In genomic region chr13:32492566-32492965, GRCm38 (mm10) we compare ENCODE assay signal across 12 mouse cellular contexts.
DNase-seq lines count a peak whose midpoint lies in the region; ATAC-seq lines count a peak whose summit lies in the region.
"Had no signal": no experiment of that assay in that cellular context is flagged by ENCODE, and none has a peak within 500 bp of the region (broad histone marks: within the 10 kb centered on the region; RNA-seq: fewer than 3 reads in every experiment).

No protein-coding gene starts in this region.

- H3K9me3 ChIP-seq in kidney, embryonic 16.5 days (ENCODE audit: low read length) = no peaks in the 10 kb centered on the region
- no peaks in the 10 kb centered on the region for H3K9me3 ChIP-seq in embryonic facial prominence, embryonic 13.5 days
- no peaks in the 10 kb centered on the region for H3K9me3 ChIP-seq in limb, embryonic 15.5 days
- no peaks in the 10 kb centered on the region for H3K9me3 ChIP-seq in midbrain, embryonic 10.5 days (replicated peaks)
- H3K9me3 ChIP-seq: G1E; hindbrain, embryonic 13.5 days; liver, embryonic 15.5 days had no signal

- H3K27me3 ChIP-seq in kidney, embryonic 16.5 days (ENCODE audit: insufficient read depth, low read length) = no peaks in the 10 kb centered on the region
- no peaks in the 10 kb centered on the region for H3K27me3 ChIP-seq in embryonic facial prominence, embryonic 13.5 days
- H3K27me3 ChIP-seq in limb, embryonic 15.5 days = peaks cover 11% of the 10 kb centered on the region; the same call in 1 of the 2 replicates
- H3K27me3 ChIP-seq in midbrain, embryonic 10.5 days (ENCODE audit: low read depth, poor library complexity, severe bottlenecking) = no peaks in the 10 kb centered on the region
- H3K27me3 ChIP-seq: hindbrain, embryonic 13.5 days; liver, embryonic 15.5 days had no signal

- H3K27ac ChIP-seq in kidney, embryonic 16.5 days (ENCODE audit: low read length) = peak overlapping the region; percentile 33; the same call in 1 of the 2 replicates
- H3K27ac ChIP-seq in embryonic facial prominence, embryonic 13.5 days = peak overlapping the region; percentile 69
- H3K27ac ChIP-seq in limb, embryonic 15.5 days = peak overlapping the region; percentile 40; the same call in 1 of the 2 replicates
- no peak overlapping the region for H3K27ac ChIP-seq in midbrain, embryonic 10.5 days (replicated peaks)
- H3K27ac ChIP-seq: hindbrain, embryonic 13.5 days; liver, embryonic 15.5 days had no signal

- no peaks in the 10 kb centered on the region for H3K36me3 ChIP-seq in kidney, embryonic 16.5 days (ENCODE audit: insufficient read depth, low read length)
- no peaks in the 10 kb centered on the region for H3K36me3 ChIP-seq in embryonic facial prominence, embryonic 13.5 days
- no peaks in the 10 kb centered on the region for H3K36me3 ChIP-seq in limb, embryonic 15.5 days
- H3K36me3 ChIP-seq in midbrain, embryonic 10.5 days = no peaks in the 10 kb centered on the region
- H3K36me3 ChIP-seq: G1E; hindbrain, embryonic 13.5 days; liver, embryonic 15.5 days had no signal

- H3K4me2 ChIP-seq in kidney, embryonic 16.5 days (replicated peaks; ENCODE audit: low read depth, low read length) = no peak overlapping the region
- peak overlapping the region; percentile 46 for H3K4me2 ChIP-seq in embryonic facial prominence, embryonic 13.5 days
- H3K4me2 ChIP-seq in limb, embryonic 15.5 days = peak overlapping the region; percentile 35
- H3K4me2 ChIP-seq: hindbrain, embryonic 13.5 days; liver, embryonic 15.5 days; midbrain, embryonic 11.5 days had no signal

- peaks cover 21% of the 10 kb centered on the region for H3K4me1 ChIP-seq in kidney, embryonic 16.5 days (ENCODE audit: insufficient read depth, low read length)
- peaks cover 60% of the 10 kb centered on the region for H3K4me1 ChIP-seq in embryonic facial prominence, embryonic 13.5 days
- H3K4me1 ChIP-seq in limb, embryonic 15.5 days = peaks cover 46% of the 10 kb centered on the region
- H3K4me1 ChIP-seq in midbrain, embryonic 10.5 days = no peaks in the 10 kb centered on the region
- H3K4me1 ChIP-seq: hindbrain, embryonic 13.5 days; liver, embryonic 15.5 days had no signal

- H3K4me3 ChIP-seq in kidney, embryonic 16.5 days (ENCODE audit: low read length) = no peak overlapping the region
- H3K4me3 ChIP-seq in embryonic facial prominence, embryonic 13.5 days = no peak overlapping the region
- no peak overlapping the region for H3K4me3 ChIP-seq in limb, embryonic 15.5 days
- H3K4me3 ChIP-seq in midbrain, embryonic 10.5 days = no peak overlapping the region
- H3K4me3 ChIP-seq: hindbrain, embryonic 13.5 days; liver, embryonic 15.5 days had no signal

- ATAC-seq in frontal cortex, adult (ENCODE audit: low TSS enrichment) = peak; percentile 33
- ATAC-seq in kidney, embryonic 16.5 days (ENCODE audit: low FRiP score, low TSS enrichment) = no peak
- peak; percentile 10; the same call in 1 of the 2 replicates for ATAC-seq in embryonic facial prominence, embryonic 13.5 days (ENCODE audit: insufficient number of reproducible peaks, insufficient read depth, low FRiP score, low TSS enrichment, low read depth)
- no peak for ATAC-seq in limb, embryonic 15.5 days (ENCODE audit: insufficient number of reproducible peaks, low FRiP score, low TSS enrichment, low read depth)

- no peak overlapping the region for H3K9ac ChIP-seq in kidney, embryonic 16.5 days (replicated peaks; ENCODE audit: low read length)
- no peak overlapping the region for H3K9ac ChIP-seq in embryonic facial prominence, embryonic 13.5 days
- no peak overlapping the region for H3K9ac ChIP-seq in limb, embryonic 15.5 days
- H3K9ac ChIP-seq: hindbrain, embryonic 13.5 days; liver, embryonic 15.5 days had no signal

- no peak for DNase-seq in frontal cortex, postnatal 25 days (ENCODE audit: low spot score in 2 of 2)
- DNase-seq in kidney, postnatal 4 days = no peak
- DNase-seq in midbrain, embryonic 10.5 days (ENCODE audit: low spot score) = no peak
- no peak for DNase-seq in spleen, postnatal 10 days (ENCODE audit: low spot score in 2 of 2)

- 50% methylated on average over 7 of the region's 7 CpGs for WGBS in kidney, embryonic 16.5 days
- 27% methylated on average over 7 of the region's 7 CpGs for WGBS in embryonic facial prominence, embryonic 13.5 days
- WGBS in limb, embryonic 15.5 days = 15% methylated on average over 7 of the region's 7 CpGs
- 86% methylated on average over 7 of the region's 7 CpGs for WGBS in midbrain, embryonic 10.5 days

Comparison
In these comparisons a context has a peak if more than half of its experiments do, and no peak if none do; other contexts are left out.
1. ATAC-seq: peak in frontal cortex, adult (single experiment) and embryonic facial prominence, embryonic 13.5 days (single experiment); none in kidney, embryonic 16.5 days (single experiment) and limb, embryonic 15.5 days (single experiment).